Comparison of ENCODE assay signal across 9 mouse cellular contexts in the genomic region with DNA sequence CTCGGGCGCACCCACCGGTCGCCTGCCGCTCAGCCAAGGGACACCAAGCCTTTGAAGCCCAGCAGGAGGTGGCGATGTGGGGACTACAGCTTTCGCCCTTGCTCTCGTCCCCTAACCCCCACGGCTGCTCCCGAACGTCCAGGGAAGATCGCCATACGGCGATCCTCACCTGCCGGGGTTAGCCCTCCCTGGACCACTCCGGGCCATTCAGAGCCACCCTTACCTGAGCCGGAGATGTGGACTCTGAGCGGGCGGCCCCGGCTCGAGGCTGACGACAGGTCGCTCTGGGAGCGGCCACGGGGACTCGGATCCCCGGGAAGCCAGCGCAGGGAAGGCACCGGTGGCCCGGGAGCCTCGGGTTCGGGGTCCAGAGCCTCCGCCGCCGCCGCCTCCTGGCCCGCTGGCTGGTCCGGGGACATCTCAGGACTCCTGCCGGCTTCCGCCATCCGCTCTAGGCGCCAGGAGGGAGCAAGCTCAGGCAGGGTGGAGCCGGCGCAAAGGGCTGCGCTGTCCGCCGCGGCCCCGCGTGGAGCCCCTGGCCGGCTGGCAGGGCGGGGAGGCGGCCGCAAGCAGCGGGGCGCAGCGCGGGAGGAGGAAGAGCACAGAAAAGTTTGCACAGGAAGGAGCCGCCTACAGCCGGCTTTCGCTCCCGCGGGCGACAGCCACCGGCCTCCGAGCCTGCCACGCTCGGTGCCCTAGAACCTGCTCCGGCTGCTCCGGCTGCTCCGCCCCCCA. TPM values are rescaled to one million over a fixed set of nuclear protein-coding genes. Genes with fewer than 3 reads are reported as not detected.
DNase-seq lines count a peak whose midpoint lies in the region; ATAC-seq lines count a peak whose summit lies in the region.
"Had no signal": no experiment of that assay in that cellular context is flagged by ENCODE, and none has a peak within 500 bp of the region (broad histone marks: within the 10 kb centered on the region; RNA-seq: fewer than 3 reads in every experiment).

Gene Phactr2, minus strand, starts transcription at position 580 of the 735 bp plus-strand sequence.

- H3K4me3 ChIP-seq in liver, embryonic 12.5 days = peak within 1 kb of the TSS; percentile 61
- H3K4me3 ChIP-seq in stomach, embryonic 14.5 days (ENCODE audit: low read depth, low read length) = peak within 1 kb of the TSS; percentile 74
- H3K4me3 ChIP-seq: myocyte had no signal

- H3K4me1 ChIP-seq in liver, embryonic 12.5 days = peaks cover 15% of the 10 kb centered on the region
- H3K4me1 ChIP-seq in stomach, embryonic 14.5 days (ENCODE audit: control insufficient read depth, insufficient read depth, low read length) = no peaks in the 10 kb centered on the region

- no peak within 1 kb of the TSS for H3K27ac ChIP-seq in liver, embryonic 12.5 days
- no peak within 1 kb of the TSS for H3K27ac ChIP-seq in stomach, embryonic 14.5 days (ENCODE audit: low read length)

- peaks cover 60% of the 10 kb centered on the region for H3K27me3 ChIP-seq in liver, embryonic 12.5 days (replicated peaks)
- H3K27me3 ChIP-seq in stomach, embryonic 14.5 days (ENCODE audit: control insufficient read depth, insufficient read depth, low read length) = no peaks in the 10 kb centered on the region; the same call in 1 of the 2 replicates

- peak within 1 kb of the TSS; percentile 52 for H3K9ac ChIP-seq in liver, embryonic 12.5 days
- peak within 1 kb of the TSS; percentile 67 for H3K9ac ChIP-seq in stomach, embryonic 14.5 days (replicated peaks; ENCODE audit: low read depth, low read length)

- peak; percentile 77 for ATAC-seq in frontal cortex, adult (ENCODE audit: low TSS enrichment)
- peak; percentile 40; the same call in 1 of the 2 replicates for ATAC-seq in liver, embryonic 12.5 days
- ATAC-seq in monocyte, adult 5-6 weeks (replicated peaks; ENCODE audit: insufficient number of reproducible peaks, low FRiP score, low TSS enrichment, poor library complexity, severe bottlenecking) = peak; percentile 41; the same call in 1 of the 2 replicates
- peak; percentile 84 for ATAC-seq in stomach, embryonic 14.5 days (ENCODE audit: insufficient number of reproducible peaks, insufficient read depth, low FRiP score, low read depth)

- WGBS in liver, embryonic 12.5 days (ENCODE audit: insufficient replicate concordance) = 1% methylated on average over 62 of the region's 71 CpGs
- WGBS in stomach, embryonic 14.5 days = under 1% methylated on average over 65 of the region's 71 CpGs

- no peaks in the 10 kb centered on the region for H3K36me3 ChIP-seq in liver, embryonic 12.5 days
- H3K36me3 ChIP-seq in stomach, embryonic 14.5 days (ENCODE audit: control insufficient read depth, insufficient read depth, low read length) = no peaks in the 10 kb centered on the region

- DNase-seq in frontal cortex, postnatal 14 days (ENCODE audit: low spot score in 2 of 2) = no peak
- DNase-seq in embryo, embryonic 10.5 days (ENCODE audit: low spot score) = peak; percentile 54
- no peak for DNase-seq in heart, adult 8-10 months (ENCODE audit: low spot score)
- DNase-seq in kidney, adult 18-20 months = peak; percentile 67

- peak within 1 kb of the TSS; percentile 84 for H3K4me2 ChIP-seq in liver, embryonic 12.5 days
- peak within 1 kb of the TSS; percentile 98 for H3K4me2 ChIP-seq in stomach, embryonic 14.5 days (replicated peaks; ENCODE audit: low read depth, low read length)

- no peaks in the 10 kb centered on the region for H3K9me3 ChIP-seq in liver, embryonic 12.5 days (replicated peaks)
- H3K9me3 ChIP-seq in stomach, embryonic 14.5 days (ENCODE audit: control insufficient read depth, low read depth, low read length) = no peaks in the 10 kb centered on the region

RNA-seq across cellular contexts. Expression of gene Phactr2, which starts in this region (rescaled TPM):
- total RNA-seq in heart, adult 8-10 months (2022) = 10 to 100 TPM; 45.2 to 50.3 (median 48.6) TPM
- polyA plus RNA-seq in liver, embryonic 12.5 days (2016; fragmentation: Nextera tagmentation; extraction: Ambion mirVana) = 9.8 and 10.4 TPM in 2 replicates
- total RNA-seq in monocyte, adult 5-6 weeks (2017) = 15.6 to 23.5 TPM (median 18.2 TPM) in 3 replicates
- polyA plus RNA-seq in stomach, embryonic 14.5 days (2014; fragmentation: Nextera tagmentation; extraction: Ambion mirVana) = 48.8 and 50.0 TPM in 2 replicates
- polyA plus RNA-seq: myocyte had no signal

Comparison
In these comparisons a context has a peak if more than half of its experiments do, and no peak if none do; other contexts are left out.
1. DNase-seq: peak in embryo, embryonic 10.5 days (single experiment) and kidney, adult 18-20 months (single experiment); none in frontal cortex, postnatal 14 days (0 of 2) and heart, adult 8-10 months (single experiment).
2. Peak in every context shown above with its lines, with median percentiles within 50 percentile points of each other: ATAC-seq.